Mouse (Mus musculus): ENCODE data around the gene Slc35g3. TPM values are rescaled to one million over a fixed set of nuclear protein-coding genes. Genes with fewer than 3 reads are reported as not detected.

Slc35g3 gene
- polyA plus RNA-seq, 1 experiment: 0.26 TPM

DNA sequence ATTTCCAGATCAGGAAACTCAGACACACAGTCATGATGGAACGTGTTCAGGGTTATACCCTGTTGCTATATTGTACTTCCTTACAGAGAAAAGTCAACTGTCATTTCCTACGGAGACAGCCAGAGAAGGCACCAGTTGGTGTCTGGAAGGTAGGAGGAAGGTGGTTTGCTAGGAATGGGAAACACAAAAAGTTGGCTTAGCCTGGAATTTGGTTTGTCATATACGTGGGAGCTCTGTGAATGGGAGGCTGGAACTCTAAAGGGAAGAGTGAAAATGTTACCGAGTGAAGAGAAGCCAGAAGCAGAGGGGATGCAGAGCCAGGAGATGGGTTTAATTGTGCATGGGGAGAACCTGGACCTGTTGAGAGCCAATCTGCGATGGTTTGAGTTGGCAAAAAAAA lies 29.7 kb upstream of the Slc35g3 start:
- Histone ChIP-seq H3K27me3 (ENCODE audit: control insufficient read depth, insufficient read depth, insufficient read length) (no peaks in the 10 kb centered on the region), H3K4me3 (no peak overlapping the region), H3K36me3 (ENCODE audit: control insufficient read depth, insufficient read depth) (peaks cover 37% of the 10 kb centered on the region), H3K4me2 (ENCODE audit: low read depth) (no peak overlapping the region), H3ac (ENCODE audit: control insufficient read depth, insufficient read length) (no peak overlapping the region), H3K79me2 (ENCODE audit: control insufficient read depth, insufficient read depth) (no peaks in the 10 kb centered on the region)
- TF ChIP-seq CEBPB (IDR thresholded peaks at IDR 0.05; ENCODE audit: insufficient read depth, poor library complexity, severe bottlenecking) (no peak), REST (IDR thresholded peaks at IDR 0.05; ENCODE audit: insufficient read depth, insufficient read length) (no peak), SRF (IDR thresholded peaks at IDR 0.05; ENCODE audit: control insufficient read depth, insufficient read length, low read depth) (no peak), POLR2A (IDR thresholded peaks at IDR 0.05; ENCODE audit: insufficient read length, low read depth) (no peak), E2F4 (IDR thresholded peaks at IDR 0.05; ENCODE audit: insufficient read depth) (no peak), TCF12 (IDR thresholded peaks at IDR 0.05; ENCODE audit: insufficient read depth, poor library complexity, severe bottlenecking) (no peak), MYOD1 (IDR thresholded peaks at IDR 0.05; ENCODE audit: control insufficient read depth in 1 of 3, insufficient read length in 2 of 3, low read depth in 2 of 3) (no peak), POLR2AphosphoS2 (IDR thresholded peaks at IDR 0.05; ENCODE audit: insufficient read length, low read depth) (no peak), TCF3 (IDR thresholded peaks at IDR 0.05; ENCODE audit: insufficient read length, low read depth) (no peak), MAX (IDR thresholded peaks at IDR 0.05; ENCODE audit: low read depth) (no peak), USF1 (IDR thresholded peaks at IDR 0.05; ENCODE audit: low read depth) (no peak), MYOG (IDR thresholded peaks at IDR 0.05; ENCODE audit: control insufficient read depth in 1 of 3, insufficient read depth in 1 of 3, insufficient read length in 2 of 3, low read depth in 2 of 3) (no peak)

DNA sequence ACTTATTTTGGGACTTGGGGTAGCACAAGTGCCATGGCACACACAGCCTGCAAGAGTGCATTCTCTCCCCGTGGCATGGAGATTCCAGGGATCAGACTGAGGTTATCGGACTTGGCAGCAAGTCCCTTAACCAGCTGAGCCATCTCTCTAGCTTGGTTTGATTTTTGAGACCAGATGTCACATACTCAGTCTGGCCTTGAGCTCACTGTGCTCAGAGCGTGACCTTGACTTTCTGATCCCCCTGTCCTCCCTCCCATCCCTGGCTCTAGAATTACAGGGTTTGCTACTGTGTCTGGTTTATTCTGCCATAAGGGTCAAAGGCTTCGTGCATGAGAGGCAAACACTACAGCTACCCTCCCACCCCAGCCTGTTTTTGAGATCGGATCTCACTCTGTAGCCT lies 27.7 kb upstream of the Slc35g3 start:
- no peak for TF ChIP-seq CEBPB (IDR thresholded peaks at IDR 0.05; ENCODE audit: insufficient read depth, poor library complexity, severe bottlenecking)
- no peak for TF ChIP-seq MAX (IDR thresholded peaks at IDR 0.05; ENCODE audit: low read depth)
- no peak for TF ChIP-seq TCF12 (IDR thresholded peaks at IDR 0.05; ENCODE audit: insufficient read depth, poor library complexity, severe bottlenecking)
- TF ChIP-seq TCF3 (IDR thresholded peaks at IDR 0.05; ENCODE audit: insufficient read length, low read depth): no peak
- TF ChIP-seq POLR2AphosphoS2 (IDR thresholded peaks at IDR 0.05; ENCODE audit: insufficient read length, low read depth): no peak
- no peak for TF ChIP-seq SRF (IDR thresholded peaks at IDR 0.05; ENCODE audit: control insufficient read depth, insufficient read length, low read depth)
- TF ChIP-seq E2F4 (IDR thresholded peaks at IDR 0.05; ENCODE audit: insufficient read depth): no peak
- no peak for TF ChIP-seq USF1 (IDR thresholded peaks at IDR 0.05; ENCODE audit: low read depth)
- TF ChIP-seq REST (IDR thresholded peaks at IDR 0.05; ENCODE audit: insufficient read depth, insufficient read length): no peak
- Histone ChIP-seq H3ac (ENCODE audit: control insufficient read depth, insufficient read length) (no peak overlapping the region), H3K4me3 (no peak overlapping the region), H3K79me2 (ENCODE audit: control insufficient read depth, insufficient read depth) (no peaks in the 10 kb centered on the region), H3K36me3 (ENCODE audit: control insufficient read depth, insufficient read depth) (peaks cover 46% of the 10 kb centered on the region), H3K27me3 (ENCODE audit: control insufficient read depth, insufficient read depth, insufficient read length) (no peaks in the 10 kb centered on the region), H3K4me2 (ENCODE audit: low read depth) (no peak overlapping the region)

DNA sequence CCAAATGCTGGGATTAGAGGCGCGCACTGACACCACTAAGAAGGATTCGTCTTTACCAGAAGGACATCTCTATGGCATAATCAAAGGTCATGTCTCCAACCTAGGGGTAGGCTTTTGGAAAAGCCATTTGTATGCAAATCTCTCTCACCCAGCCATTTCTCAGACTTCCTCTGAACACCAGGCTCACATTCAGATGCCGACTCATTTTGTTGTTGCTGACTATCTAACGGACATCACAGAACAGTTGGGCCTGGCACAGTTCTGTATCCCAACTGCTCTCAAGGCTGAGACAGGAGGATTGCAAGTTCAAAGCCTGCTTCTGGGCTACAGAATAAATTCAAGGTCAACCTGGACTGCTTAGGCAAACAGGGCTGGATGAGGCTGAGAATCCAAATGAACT lies 25.5 kb upstream of the Slc35g3 start:
- Histone ChIP-seq H3K4me3 (no peak overlapping the region), H3K36me3 (ENCODE audit: control insufficient read depth, insufficient read depth) (peaks cover 61% of the 10 kb centered on the region), H3K4me2 (ENCODE audit: low read depth) (no peak overlapping the region), H3K27me3 (ENCODE audit: control insufficient read depth, insufficient read depth, insufficient read length) (no peaks in the 10 kb centered on the region), H3K79me2 (ENCODE audit: control insufficient read depth, insufficient read depth) (no peaks in the 10 kb centered on the region), H3ac (ENCODE audit: control insufficient read depth, insufficient read length) (no peak overlapping the region)
- TF ChIP-seq E2F4 (IDR thresholded peaks at IDR 0.05; ENCODE audit: insufficient read depth): no peak
- no peak for TF ChIP-seq POLR2A (IDR thresholded peaks at IDR 0.05; ENCODE audit: insufficient read length, low read depth)
- TF ChIP-seq TCF3 (IDR thresholded peaks at IDR 0.05; ENCODE audit: insufficient read length, low read depth): no peak
- no peak for TF ChIP-seq MYOG (IDR thresholded peaks at IDR 0.05; ENCODE audit: control insufficient read depth in 1 of 3, insufficient read depth in 1 of 3, insufficient read length in 2 of 3, low read depth in 2 of 3)
- TF ChIP-seq USF1 (IDR thresholded peaks at IDR 0.05; ENCODE audit: low read depth): no peak
- no peak for TF ChIP-seq POLR2AphosphoS2 (IDR thresholded peaks at IDR 0.05; ENCODE audit: insufficient read length, low read depth)
- no peak for TF ChIP-seq REST (IDR thresholded peaks at IDR 0.05; ENCODE audit: insufficient read depth, insufficient read length)

DNA sequence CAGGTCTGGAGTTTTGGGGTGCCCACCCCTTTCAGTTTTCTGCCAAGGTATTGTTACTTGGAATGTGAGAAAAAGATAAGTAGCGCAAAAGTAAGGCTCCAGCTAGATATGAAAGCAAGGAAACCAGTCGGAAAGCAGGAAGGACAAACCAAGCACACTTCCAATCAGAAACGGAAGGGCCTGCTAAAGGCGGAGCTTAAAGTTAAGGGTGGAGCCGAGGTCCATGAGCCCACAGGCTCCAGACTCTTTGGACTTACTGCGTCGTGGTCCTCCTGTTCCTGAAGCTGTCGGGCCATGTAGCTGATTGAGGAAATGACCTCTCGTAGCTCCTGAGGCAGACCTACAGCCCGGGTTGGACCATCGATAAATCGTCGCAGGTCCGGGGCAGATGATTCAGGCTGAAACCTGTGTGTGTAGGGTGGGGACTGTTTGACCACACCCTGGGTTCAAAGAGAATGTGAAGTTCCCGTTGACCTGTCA lies 23.1 kb upstream of the Slc35g3 start:
- no peak overlapping the region for H3K4me2 ChIP-seq (ENCODE audit: low read depth)
- no peak overlapping the region for H3K4me3 ChIP-seq
- TF ChIP-seq POLR2AphosphoS2 (IDR thresholded peaks at IDR 0.05; ENCODE audit: insufficient read length, low read depth) (peak; percentile 54), MYOD1 (IDR thresholded peaks at IDR 0.05; ENCODE audit: control insufficient read depth in 1 of 3, insufficient read length in 2 of 3, low read depth in 2 of 3) (no peak)
- no peak overlapping the region for H3ac ChIP-seq (ENCODE audit: control insufficient read depth, insufficient read length)
- H3K27me3 ChIP-seq (ENCODE audit: control insufficient read depth, insufficient read depth, insufficient read length): no peaks in the 10 kb centered on the region
- H3K79me2 ChIP-seq (ENCODE audit: control insufficient read depth, insufficient read depth): no peaks in the 10 kb centered on the region
- H3K36me3 ChIP-seq (ENCODE audit: control insufficient read depth, insufficient read depth): peaks cover 43% of the 10 kb centered on the region

DNA sequence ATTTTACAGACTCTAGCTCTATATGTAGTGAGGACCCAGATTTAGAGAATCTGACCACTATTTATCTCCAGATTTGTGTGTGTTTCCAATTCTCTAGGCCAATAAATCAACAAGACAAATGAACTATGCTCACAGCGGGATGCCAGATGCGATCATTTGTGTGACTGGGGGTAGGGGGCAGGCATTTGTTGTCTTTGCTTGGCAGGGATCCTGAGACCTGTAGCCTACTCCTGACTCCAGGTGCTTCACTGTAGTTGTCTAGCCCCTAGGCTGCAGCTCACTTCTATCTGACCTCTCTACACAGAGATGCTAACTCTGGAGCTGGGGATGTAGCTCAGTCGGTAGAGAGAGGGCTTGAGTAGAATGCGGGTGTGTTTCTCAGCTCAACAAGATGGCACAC lies 20.1 kb upstream of the Slc35g3 start:
- no peak overlapping the region for H3K4me3 ChIP-seq
- H3K36me3 ChIP-seq (ENCODE audit: control insufficient read depth, insufficient read depth): peaks cover 36% of the 10 kb centered on the region
- H3K79me2 ChIP-seq (ENCODE audit: control insufficient read depth, insufficient read depth): no peaks in the 10 kb centered on the region
- peak; percentile 57 for TF ChIP-seq POLR2AphosphoS2 (IDR thresholded peaks at IDR 0.05; ENCODE audit: insufficient read length, low read depth)
- TF ChIP-seq CEBPB (IDR thresholded peaks at IDR 0.05; ENCODE audit: insufficient read depth, poor library complexity, severe bottlenecking): no peak
- no peak overlapping the region for H3K4me2 ChIP-seq (ENCODE audit: low read depth)
- no peak overlapping the region for H3ac ChIP-seq (ENCODE audit: control insufficient read depth, insufficient read length)
- no peaks in the 10 kb centered on the region for H3K27me3 ChIP-seq (ENCODE audit: control insufficient read depth, insufficient read depth, insufficient read length)

Data from myocyte (in vitro differentiated cells).